Mouse (Mus musculus) midbrain, postnatal 0 days (tissue): ENCODE results near the gene Flrt3. TPM values are rescaled to one million over a fixed set of nuclear protein-coding genes. Genes with fewer than 3 reads are reported as not detected.

Experiments
- ATAC-seq: fragments of 200-750 bp; cut with Nextera tagmentation; 2 replicates; pipeline ENCODE4 v1.8.0; 2017; ENCODE audit warnings: moderate number of reproducible peaks, mild to moderate bottlenecking, moderate TSS enrichment, moderate library complexity; ENCODE audit not compliant: low FRiP score
- DNase-seq: peaks from one replicate; pipeline ENCODE4 v3.0.0-alpha.2; 2015; ENCODE audit warnings: low spot score
- H3K27ac ChIP-seq: fragments of 300-500 bp; sonication (generic); 2 replicates; pipeline ENCODE4 v1.5.1; 2014; ENCODE audit warnings: low read depth, mild to moderate bottlenecking, low read length, mixed read lengths
- H3K27me3 ChIP-seq: fragments of 300-500 bp; sonication (generic); 2 replicates; pipeline ENCODE4 v1.6.1; 2014; ENCODE audit warnings: low read length, control low read depth, mixed read lengths; ENCODE audit not compliant: insufficient read depth
- H3K36me3 ChIP-seq: fragments of 300-500 bp; sonication (generic); 2 replicates; pipeline ENCODE4 v1.6.1; 2014; ENCODE audit warnings: low read length, control low read depth, mixed read lengths; ENCODE audit not compliant: insufficient read depth
- H3K4me1 ChIP-seq: fragments of 300-500 bp; sonication (generic); 2 replicates; pipeline ENCODE4 v1.6.1; 2014; ENCODE audit warnings: mild to moderate bottlenecking, control low read depth, antibody characterized with exemption, low read length, mixed read lengths; ENCODE audit not compliant: insufficient read depth
- H3K4me2 ChIP-seq: fragments of 300-500 bp; sonication (generic); 2 replicates; pipeline ENCODE4 v1.6.1; 2014; ENCODE audit warnings: low read depth, mild to moderate bottlenecking, low read length, mixed read lengths; ENCODE audit not compliant: poor library complexity, severe bottlenecking
- H3K4me3 ChIP-seq: fragments of 300-500 bp; sonication (generic); 2 replicates; pipeline ENCODE4 v1.5.1; 2014; ENCODE audit warnings: low read depth, mild to moderate bottlenecking, low read length, moderate library complexity
- H3K9ac ChIP-seq: fragments of 300-500 bp; sonication (generic); replicated peaks from 2 replicates; pipeline ENCODE4 v1.6.1; 2014; ENCODE audit warnings: mild to moderate bottlenecking, low read length, moderate library complexity, mixed read lengths; ENCODE audit not compliant: poor library complexity, severe bottlenecking
- H3K9me3 ChIP-seq: fragments of 300-500 bp; sonication (generic); 2 replicates; pipeline ENCODE4 v1.6.1; 2016; ENCODE audit warnings: low read length, control low read depth
- CTCF ChIP-seq: IDR thresholded peaks from 2 replicates; pipeline ENCODE4 v1.5.1; 2016; ENCODE audit warnings: antibody characterized with exemption, mild to moderate bottlenecking
- WGBS: fragments of 180-500 bp; shearing (Covaris S2); extraction: QIAGEN DNeasy Blood & Tissue Kit; methylation state at CpG from one replicate; pipeline ENCODE4 v1.1.7; 2014; 5-methylcytosine and 5-hydroxymethylcytosine counted together
- polyA plus RNA-seq: library from polyadenylated mRNA; unstranded; fragments of >200 nt; fragmentation: Nextera tagmentation; extraction: Ambion mirVana; gene quantifications from 2 replicates; pipeline ENCODE4 v1.2.1, GENCODE M21; 2015
- total RNA-seq: library from RNA; depleted of rRNA; stranded (reverse); fragments of >200 nt; gene quantifications from 2 replicates; pipeline ENCODE4 v1.2.3, GENCODE M21; 2014; rRNA removed

The Flrt3 gene
- total RNA-seq (33.3 and 33.6 TPM in 2 replicates), polyA plus RNA-seq (22.9 and 25.3 TPM in 2 replicates)

- H3K9me3 ChIP-seq: no peaks in the 10 kb centered on the region
- ATAC-seq: peak; percentile 96
- WGBS: under 1% methylated on average over 26 of the region's 26 CpGs
- TF ChIP-seq CTCF: peak; percentile 93
- peak within 1 kb of the TSS; percentile 53 for H3K4me3 ChIP-seq
- no peaks in the 10 kb centered on the region for H3K27me3 ChIP-seq
- peak within 1 kb of the TSS; percentile 50 for H3K9ac ChIP-seq
- H3K27ac ChIP-seq: peak within 1 kb of the TSS; percentile 81
- H3K4me1 ChIP-seq: peaks cover 4% of the 10 kb centered on the region; the same call in 1 of the 2 replicates
- no peaks in the 10 kb centered on the region for H3K36me3 ChIP-seq
- peak within 1 kb of the TSS; percentile 62 for H3K4me2 ChIP-seq
- peak; percentile 98 for DNase-seq
These were observed at the start of gene Flrt3 for GRCm38 (mm10) chr2:140670963-140671702. Gene Flrt3 (minus strand): TSS chr2:140671469.

DNA sequence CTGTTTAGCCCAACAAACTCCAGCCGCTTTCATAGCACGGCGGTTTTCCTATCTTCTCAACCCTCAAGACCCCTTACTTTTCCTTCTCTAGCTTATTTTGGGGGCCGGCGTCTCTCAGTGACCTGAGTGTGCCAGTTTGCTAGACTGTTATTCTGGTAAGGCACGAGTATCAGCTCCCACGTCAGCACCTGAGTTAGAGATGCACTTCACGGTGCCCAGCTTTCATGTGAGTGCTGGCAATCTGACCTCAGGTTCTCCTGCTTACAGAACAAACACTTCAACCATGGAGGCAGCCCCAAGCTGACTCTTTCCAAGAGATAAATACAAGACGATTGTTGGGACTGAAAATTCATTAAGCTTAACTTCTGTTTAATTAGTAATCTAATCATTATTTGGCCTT lies 46.1 kb upstream of the Flrt3 start:
- no peak for ATAC-seq
- TF ChIP-seq CTCF: no peak
- Histone ChIP-seq H3K4me3 (no peak overlapping the region), H3K4me1 (no peaks in the 10 kb centered on the region), H3K4me2 (no peak overlapping the region), H3K27ac (no peak overlapping the region), H3K9ac (no peak overlapping the region), H3K36me3 (no peaks in the 10 kb centered on the region), H3K27me3 (no peaks in the 10 kb centered on the region), H3K9me3 (no peaks in the 10 kb centered on the region)
- DNase-seq: no peak
- 89% methylated on average over 9 of the region's 9 CpGs for WGBS

GRCm38 (mm10) chr2:140715822-140716221 lies 44.6 kb upstream of the Flrt3 start:
- 89% methylated on average over 4 of the region's 4 CpGs for WGBS
- ATAC-seq: no peak
- Histone ChIP-seq H3K36me3 (no peaks in the 10 kb centered on the region), H3K4me2 (no peak overlapping the region), H3K4me1 (no peaks in the 10 kb centered on the region), H3K27ac (no peak overlapping the region), H3K27me3 (no peaks in the 10 kb centered on the region), H3K4me3 (no peak overlapping the region), H3K9ac (no peak overlapping the region), H3K9me3 (no peaks in the 10 kb centered on the region)
- TF ChIP-seq CTCF: no peak
- no peak for DNase-seq

- H3K9me3 ChIP-seq: no peaks in the 10 kb centered on the region
- TF ChIP-seq CTCF: no peak
- WGBS: 77% methylated on average over 5 of the region's 5 CpGs
These were observed 36.3 kb upstream of the Flrt3 start for GRCm38 (mm10) chr2:140707550-140707949.

GRCm38 (mm10) chr2:140705278-140705677 lies 34.0 kb upstream of the Flrt3 start:
- no peak for TF ChIP-seq CTCF
- ATAC-seq (no peak), DNase-seq (peak; percentile 4)
- Histone ChIP-seq H3K4me1 (no peaks in the 10 kb centered on the region), H3K27ac (no peak overlapping the region), H3K4me2 (no peak overlapping the region), H3K4me3 (no peak overlapping the region), H3K27me3 (no peaks in the 10 kb centered on the region), H3K9ac (no peak overlapping the region), H3K36me3 (no peaks in the 10 kb centered on the region), H3K9me3 (no peaks in the 10 kb centered on the region)
- WGBS: 8% methylated on average over 2 of the region's 2 CpGs

More at GRCm38 (mm10) chr2:140707550-140707949, 36.3 kb upstream of the Flrt3 start:
- ATAC-seq (no peak), DNase-seq (no peak)
- Histone ChIP-seq H3K9ac (no peak overlapping the region), H3K27ac (no peak overlapping the region), H3K4me1 (no peaks in the 10 kb centered on the region), H3K4me2 (no peak overlapping the region), H3K4me3 (no peak overlapping the region), H3K27me3 (no peaks in the 10 kb centered on the region), H3K36me3 (no peaks in the 10 kb centered on the region)

DNA sequence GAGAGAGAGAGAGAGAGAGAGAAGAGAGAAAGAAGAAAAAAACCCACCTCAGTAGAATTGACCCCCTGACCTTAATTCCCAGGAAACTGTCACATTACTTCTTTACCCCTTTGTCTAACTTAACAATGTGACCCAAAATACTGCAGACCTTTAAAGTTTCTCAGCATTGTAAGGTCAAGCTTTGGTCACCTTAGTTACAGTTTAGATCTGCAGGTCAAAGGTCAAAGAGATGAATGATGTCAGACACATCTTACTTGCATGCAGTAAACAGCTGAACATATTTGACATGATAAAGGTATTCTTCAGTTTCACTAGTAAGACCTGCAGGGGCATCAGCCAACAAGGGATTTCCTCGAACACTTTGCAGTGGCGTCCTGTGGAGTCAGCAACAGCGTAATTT lies 32.9 kb upstream of the Flrt3 start:
- Histone ChIP-seq H3K4me3 (no peak overlapping the region), H3K4me2 (no peak overlapping the region), H3K36me3 (no peaks in the 10 kb centered on the region), H3K27me3 (no peaks in the 10 kb centered on the region), H3K9ac (no peak overlapping the region), H3K27ac (no peak overlapping the region), H3K4me1 (no peaks in the 10 kb centered on the region), H3K9me3 (no peaks in the 10 kb centered on the region)
- DNase-seq (no peak), ATAC-seq (no peak)
- WGBS: 18% methylated on average over 3 of the region's 3 CpGs
- TF ChIP-seq CTCF: 0 out of 2 replicates have a peak, but pooled peaks have one; percentile 2
